Mouse (Mus musculus) G1E (cell line): ENCODE results near the gene Uox. TPM values are rescaled to one million over a fixed set of nuclear protein-coding genes. Genes with fewer than 3 reads are reported as not detected.

Experiments used
- ATAC-seq: 2 replicates; pipeline ENCODE4 v1.8.0; 2016; ENCODE audit warnings: mild to moderate bottlenecking; ENCODE audit not compliant: insufficient number of reproducible peaks, poor library complexity, low FRiP score, severe bottlenecking; ENCODE audit errors: extremely low read depth
- DNase-seq: peaks from one replicate; pipeline ENCODE4 v3.0.0; 2012; ENCODE audit warnings: low spot score
- H3K27me3 ChIP-seq: 2 replicates; pipeline ENCODE4 v1.6.1; 2012; ENCODE audit warnings: mild to moderate bottlenecking, low read length, inconsistent platforms; ENCODE audit not compliant: insufficient read depth
- H3K36me3 ChIP-seq: replicated peaks from 2 replicates; pipeline ENCODE3; 2012; ENCODE audit warnings: mild to moderate bottlenecking, inconsistent platforms
- H3K4me1 ChIP-seq: 2 replicates; pipeline ENCODE4 v1.6.1; 2012; ENCODE audit warnings: low read depth, low read length, inconsistent platforms, mixed read lengths; ENCODE audit not compliant: insufficient read depth
- H3K4me3 ChIP-seq: 2 replicates; pipeline ENCODE4 v1.5.1; 2012; ENCODE audit warnings: low read depth, mild to moderate bottlenecking, inconsistent platforms, low read length, moderate library complexity, mixed read lengths
- H3K9me3 ChIP-seq: replicated peaks from 2 replicates; pipeline ENCODE4 v1.6.1; 2012; ENCODE audit warnings: inconsistent platforms
- CTCF ChIP-seq: IDR thresholded peaks from 2 replicates; pipeline ENCODE4 v1.5.1; 2012; ENCODE audit warnings: low read depth, low read length, inconsistent platforms, mixed read lengths
- GATA1 ChIP-seq: IDR thresholded peaks from 2 replicates; pipeline ENCODE4 v1.6.1; 2012; ENCODE audit warnings: borderline replicate concordance, low read length, inconsistent platforms, mixed read lengths
- GATA2 ChIP-seq: IDR thresholded peaks from 2 replicates; pipeline ENCODE4 v1.6.1; 2012; ENCODE audit warnings: low read depth, low read length, inconsistent platforms, borderline replicate concordance
- POLR2AphosphoS5 ChIP-seq: IDR thresholded peaks from 2 replicates; pipeline ENCODE4 v1.6.1; 2012; ENCODE audit warnings: low read depth, low read length, inconsistent platforms; ENCODE audit not compliant: insufficient replicate concordance
- TAL1 ChIP-seq: conservative IDR thresholded peaks from 2 replicates; pipeline ENCODE4 v1.6.1; 2012; ENCODE audit warnings: low read depth, low read length, inconsistent platforms, mixed read lengths
- polyA plus RNA-seq: library from polyadenylated mRNA; stranded (reverse); fragments of >175 nt; gene quantifications from 2 replicates; pipeline ENCODE4 v1.2.3, GENCODE M21; 2012
- total RNA-seq, 2 experiments: library from RNA; stranded (forward) in 1 of 2; stranded (reverse) in 1 of 2; fragments of 200-1000 nt in 1 of 2; fragments of >200 nt in 1 of 2; fragmentation: Nextera tagmentation in 1 of 2; gene quantifications; 2 replicates each; pipeline ENCODE4 v1.2.3; 2014 to 2017

The Uox gene
- total and polyA plus RNA-seq, 3 experiments, result 0.22 TPM; not detected in 2

GRCm38 (mm10) chr3:146591601-146592000 is 21.4 kb downstream of the Uox start:
- no peaks in the 10 kb centered on the region for H3K9me3 ChIP-seq
- DNase-seq, result no peak
- no peaks in the 10 kb centered on the region for H3K4me1 ChIP-seq
- TF ChIP-seq POLR2AphosphoS5, result no peak
- no peak for TF ChIP-seq GATA2
- TF ChIP-seq GATA1, result no peak
- no peak for TF ChIP-seq CTCF
- no peak for TF ChIP-seq TAL1
- H3K27me3 ChIP-seq, result peaks cover 14% of the 10 kb centered on the region
- ATAC-seq, result no peak
- H3K4me3 ChIP-seq, result no peak overlapping the region
- no peaks in the 10 kb centered on the region for H3K36me3 ChIP-seq

- H3K27me3 ChIP-seq, result peaks cover 12% of the 10 kb centered on the region
- no peaks in the 10 kb centered on the region for H3K9me3 ChIP-seq
- no peaks in the 10 kb centered on the region for H3K36me3 ChIP-seq
- H3K4me1 ChIP-seq, result peaks cover 14% of the 10 kb centered on the region
- no peak for DNase-seq
- TF ChIP-seq POLR2AphosphoS5 (no peak), GATA2 (no peak), TAL1 (no peak), CTCF (no peak), GATA1 (no peak)
- H3K4me3 ChIP-seq, result no peak overlapping the region
- no peak for ATAC-seq
Observed at GRCm38 (mm10) chr3:146595440-146595839, 25.2 kb downstream of the Uox start.

GRCm38 (mm10) chr3:146596387-146596786 is 26.2 kb downstream of the Uox start:
- no peak for DNase-seq
- peaks cover 23% of the 10 kb centered on the region for H3K4me1 ChIP-seq
- no peak for TF ChIP-seq POLR2AphosphoS5
- no peak for TF ChIP-seq CTCF
- TF ChIP-seq GATA1, result no peak
- no peak for TF ChIP-seq TAL1
- TF ChIP-seq GATA2, result no peak
- no peak for ATAC-seq
- H3K36me3 ChIP-seq, result no peaks in the 10 kb centered on the region
- no peak overlapping the region for H3K4me3 ChIP-seq
- no peaks in the 10 kb centered on the region for H3K9me3 ChIP-seq
- H3K27me3 ChIP-seq, result peaks cover 16% of the 10 kb centered on the region

GRCm38 (mm10) chr3:146596864-146597263 is 26.6 kb downstream of the Uox start:
- H3K4me1 ChIP-seq, result peaks cover 27% of the 10 kb centered on the region

GRCm38 (mm10) chr3:146598411-146598810 is 28.2 kb downstream of the Uox start:
- H3K36me3 ChIP-seq, result no peaks in the 10 kb centered on the region
- no peak for DNase-seq
- TF ChIP-seq CTCF (no peak), TAL1 (no peak), GATA1 (no peak), POLR2AphosphoS5 (no peak), GATA2 (no peak)
- H3K4me3 ChIP-seq, result no peak overlapping the region
- no peak for ATAC-seq
- no peaks in the 10 kb centered on the region for H3K9me3 ChIP-seq
- H3K27me3 ChIP-seq, result peaks cover 16% of the 10 kb centered on the region
- peaks cover 29% of the 10 kb centered on the region for H3K4me1 ChIP-seq

More at GRCm38 (mm10) chr3:146596864-146597263, 26.6 kb downstream of the Uox start:
- TF ChIP-seq GATA2 (no peak), POLR2AphosphoS5 (no peak)
- Histone ChIP-seq H3K27me3 (peaks cover 16% of the 10 kb centered on the region), H3K36me3 (no peaks in the 10 kb centered on the region), H3K9me3 (no peaks in the 10 kb centered on the region), H3K4me3 (no peak overlapping the region)
- DNase-seq (no peak), ATAC-seq (no peak)

GRCm38 (mm10) chr3:146599198-146599900 is 29.1 kb downstream of the Uox start:
- no peaks in the 10 kb centered on the region for H3K9me3 ChIP-seq
- H3K27me3 ChIP-seq, result peaks cover 13% of the 10 kb centered on the region
- H3K4me3 ChIP-seq, result no peak overlapping the region
- ATAC-seq (no peak), DNase-seq (no peak)
- TF ChIP-seq GATA1, result no peak
- no peaks in the 10 kb centered on the region for H3K36me3 ChIP-seq
- H3K4me1 ChIP-seq, result peaks cover 32% of the 10 kb centered on the region

GRCm38 (mm10) chr3:146601205-146601604 is 31.0 kb downstream of the Uox start:
- peak; percentile 24 for DNase-seq
- TF ChIP-seq POLR2AphosphoS5, result no peak
- no peak for TF ChIP-seq GATA1
- TF ChIP-seq GATA2, result no peak
- peak; percentile 43 for TF ChIP-seq TAL1
- TF ChIP-seq CTCF, result no peak
- Histone ChIP-seq H3K27me3 (peaks cover 12% of the 10 kb centered on the region), H3K4me1 (peaks cover 34% of the 10 kb centered on the region), H3K4me3 (no peak overlapping the region; the same call in 1 of the 2 replicates), H3K9me3 (no peaks in the 10 kb centered on the region), H3K36me3 (no peaks in the 10 kb centered on the region)
- peak; percentile 80 for ATAC-seq
